Mouse (Mus musculus): ENCODE data around the gene Vmn1r178. TPM values are rescaled to one million over a fixed set of nuclear protein-coding genes. Genes with fewer than 3 reads are reported as not detected.
"Not testable (repeated sequence)": the region's sequence is repeated elsewhere in the genome, so short reads cannot be mapped to it uniquely, and the experiment has no call there.

Gene Vmn1r178
- not detected in 2 replicates for polyA plus RNA-seq (2015; fragmentation: Nextera tagmentation; extraction: Ambion mirVana)

- WGBS = 71% methylated on average over 1 of the region's 1 CpGs
These were observed at the start of gene Vmn1r178 for GRCm38 (mm10) chr7:23891709-23892108. Gene Vmn1r178, plus strand, starts transcription at chr7:23892009.

GRCm38 (mm10) chr7:23866349-23866748, 25.5 kb upstream of the Vmn1r178 start, which contains the start of gene Vmn1r177:
Gene Vmn1r177, minus strand, starts transcription at chr7:23866449.
- 0% methylated on average over 1 of the region's 1 CpGs for WGBS
- not testable (repeated sequence) for H3K4me3 ChIP-seq (ENCODE audit: low read depth, low read length); H3K27ac ChIP-seq (ENCODE audit: low read length); H3K36me3 ChIP-seq (ENCODE audit: insufficient read depth, low read length); DNase-seq (ENCODE audit: low spot score); H3K9ac ChIP-seq (replicated peaks; ENCODE audit: low read depth); H3K27me3 ChIP-seq (replicated peaks; ENCODE audit: insufficient read depth, low read length); H3K4me2 ChIP-seq (replicated peaks; ENCODE audit: low read depth, low read length); ATAC-seq; H3K4me1 ChIP-seq (ENCODE audit: insufficient read depth, low read depth, low read length); H3K9me3 ChIP-seq (ENCODE audit: low read length)

More at GRCm38 (mm10) chr7:23891709-23892108, at the start of gene Vmn1r178:
- Histone ChIP-seq H3K4me2 (replicated peaks; ENCODE audit: low read depth, low read length) (no peak within 1 kb of the TSS), H3K4me1 (ENCODE audit: insufficient read depth, low read depth, low read length) (no peaks in the 10 kb centered on the region), H3K27ac (ENCODE audit: low read length) (no peak within 1 kb of the TSS), H3K9me3 (ENCODE audit: low read length) (no peaks in the 10 kb centered on the region), H3K27me3 (replicated peaks; ENCODE audit: insufficient read depth, low read length) (no peaks in the 10 kb centered on the region), H3K9ac (replicated peaks; ENCODE audit: low read depth) (no peak within 1 kb of the TSS), H3K4me3 (ENCODE audit: low read depth, low read length) (no peak within 1 kb of the TSS), H3K36me3 (ENCODE audit: insufficient read depth, low read length) (no peaks in the 10 kb centered on the region)
- DNase-seq (ENCODE audit: low spot score) (no peak), ATAC-seq (no peak)
- TF ChIP-seq CTCF (IDR thresholded peaks at IDR 0.05) (no peak), EP300 (IDR thresholded peaks at IDR 0.05) (no peak)

- H3K9ac ChIP-seq (replicated peaks; ENCODE audit: low read depth); H3K27ac ChIP-seq (ENCODE audit: low read length); H3K4me2 ChIP-seq (replicated peaks; ENCODE audit: low read depth, low read length); H3K27me3 ChIP-seq (replicated peaks; ENCODE audit: insufficient read depth, low read length); H3K9me3 ChIP-seq (ENCODE audit: low read length); H3K4me1 ChIP-seq (ENCODE audit: insufficient read depth, low read depth, low read length); H3K36me3 ChIP-seq (ENCODE audit: insufficient read depth, low read length); DNase-seq (ENCODE audit: low spot score); ATAC-seq; H3K4me3 ChIP-seq (ENCODE audit: low read depth, low read length): not testable (repeated sequence)
- WGBS = 43% methylated on average over 3 of the region's 4 CpGs
These were observed 14.9 kb upstream of the Vmn1r178 start for GRCm38 (mm10) chr7:23876918-23877317.

GRCm38 (mm10) chr7:23926678-23927077, 34.9 kb downstream of the Vmn1r178 start, which contains the start of gene Vmn1r179:
Gene Vmn1r179, plus strand, starts transcription at chr7:23926978.
- Histone ChIP-seq H3K4me3 (ENCODE audit: low read depth, low read length) (no peak within 1 kb of the TSS), H3K27ac (ENCODE audit: low read length) (no peak within 1 kb of the TSS), H3K4me1 (ENCODE audit: insufficient read depth, low read depth, low read length) (no peaks in the 10 kb centered on the region), H3K36me3 (ENCODE audit: insufficient read depth, low read length) (no peaks in the 10 kb centered on the region), H3K4me2 (replicated peaks; ENCODE audit: low read depth, low read length) (no peak within 1 kb of the TSS), H3K9me3 (ENCODE audit: low read length) (no peaks in the 10 kb centered on the region), H3K9ac (replicated peaks; ENCODE audit: low read depth) (no peak within 1 kb of the TSS), H3K27me3 (replicated peaks; ENCODE audit: insufficient read depth, low read length) (no peaks in the 10 kb centered on the region)
- TF ChIP-seq CTCF (IDR thresholded peaks at IDR 0.05) = no peak
- no peak for TF ChIP-seq EP300 (IDR thresholded peaks at IDR 0.05)
- DNase-seq (ENCODE audit: low spot score) = no peak
- 31% methylated on average over 2 of the region's 2 CpGs for WGBS
- ATAC-seq = no peak

Other genes starting within 250 kb of the Vmn1r178 start
- not detected in 2 replicates for gene Vmn1r172, start 233.7 kb upstream of the Vmn1r178 start, polyA plus RNA-seq (2015; fragmentation: Nextera tagmentation; extraction: Ambion mirVana)
- gene Vmn1r173, start 191.3 kb upstream of the Vmn1r178 start, polyA plus RNA-seq (2015; fragmentation: Nextera tagmentation; extraction: Ambion mirVana) = not detected in 2 replicates
- gene Vmn1r174, start 139.7 kb upstream of the Vmn1r178 start, polyA plus RNA-seq (2015; fragmentation: Nextera tagmentation; extraction: Ambion mirVana) = not detected in 2 replicates
- gene Vmn1r175, start 81.4 kb upstream of the Vmn1r178 start, polyA plus RNA-seq (2015; fragmentation: Nextera tagmentation; extraction: Ambion mirVana) = not detected in 2 replicates
- not detected in 2 replicates for gene Vmn1r176, start 54.6 kb upstream of the Vmn1r178 start, polyA plus RNA-seq (2015; fragmentation: Nextera tagmentation; extraction: Ambion mirVana)
- not detected in 2 replicates for gene Vmn1r177, start 25.6 kb upstream of the Vmn1r178 start, polyA plus RNA-seq (2015; fragmentation: Nextera tagmentation; extraction: Ambion mirVana)
- not detected in 2 replicates for gene Vmn1r179, start 35.0 kb downstream of the Vmn1r178 start, polyA plus RNA-seq (2015; fragmentation: Nextera tagmentation; extraction: Ambion mirVana)
- not detected in 2 replicates for gene Vmn1r180, start 58.6 kb downstream of the Vmn1r178 start, polyA plus RNA-seq (2015; fragmentation: Nextera tagmentation; extraction: Ambion mirVana)
- not detected in 2 replicates for gene Vmn1r181, start 82.6 kb downstream of the Vmn1r178 start, polyA plus RNA-seq (2015; fragmentation: Nextera tagmentation; extraction: Ambion mirVana)
- gene V1rd19, start 109.7 kb downstream of the Vmn1r178 start, polyA plus RNA-seq (2015; fragmentation: Nextera tagmentation; extraction: Ambion mirVana) = not detected in 2 replicates
- not detected in 2 replicates for gene Vmn1r183, start 161.2 kb downstream of the Vmn1r178 start, polyA plus RNA-seq (2015; fragmentation: Nextera tagmentation; extraction: Ambion mirVana)
- 10.4 and 10.5 TPM in 2 replicates for gene Zfp180, start 189.9 kb downstream of the Vmn1r178 start, polyA plus RNA-seq (2015; fragmentation: Nextera tagmentation; extraction: Ambion mirVana)
- gene Zfp112, start 220.3 kb downstream of the Vmn1r178 start, polyA plus RNA-seq (2015; fragmentation: Nextera tagmentation; extraction: Ambion mirVana) = 3.3 and 4.3 TPM in 2 replicates
- gene Zfp235, start 242.2 kb downstream of the Vmn1r178 start, polyA plus RNA-seq (2015; fragmentation: Nextera tagmentation; extraction: Ambion mirVana) = 10.2 and 11.5 TPM in 2 replicates